In the genomic region with DNA sequence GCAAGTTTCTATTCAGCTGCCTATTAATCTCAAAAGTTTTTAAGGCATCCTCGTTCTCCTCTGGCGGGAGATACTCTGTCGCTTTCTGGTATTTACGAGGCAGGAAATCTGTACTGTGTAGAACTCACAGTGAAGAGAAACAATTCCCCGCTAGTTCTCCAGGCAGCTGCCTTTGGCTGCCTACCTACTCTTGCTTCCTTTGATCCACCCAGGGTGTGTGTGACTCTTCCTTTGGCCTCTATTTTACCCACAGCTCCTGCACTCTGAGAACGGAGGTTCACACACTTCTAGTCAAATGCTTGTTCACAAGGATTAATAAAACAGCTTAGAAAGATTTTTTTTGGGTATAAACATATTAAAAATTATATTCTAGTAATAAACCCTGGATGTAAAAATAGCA, we compare ENCODE assay signal across 19 mouse cellular contexts.
"Had no signal": no experiment of that assay in that cellular context is flagged by ENCODE, and none has a peak within 500 bp of the region (broad histone marks: within the 10 kb centered on the region; RNA-seq: fewer than 3 reads in every experiment).

No protein-coding gene starts in this region.

- H3K36me3 ChIP-seq: intestine, embryonic 15.5 days; limb, embryonic 10.5 days; liver, embryonic 15.5 days; midbrain, embryonic 12.5 days; midbrain, embryonic 15.5 days; neural tube, embryonic 13.5 days had no signal

- H3K4me1 ChIP-seq: midbrain, embryonic 12.5 days; midbrain, embryonic 15.5 days had no signal

- H3K27me3 ChIP-seq: intestine, embryonic 15.5 days; limb, embryonic 13.5 days; liver, embryonic 12.5 days; liver, embryonic 15.5 days; midbrain, embryonic 12.5 days; midbrain, embryonic 15.5 days; neural tube, embryonic 13.5 days had no signal

- H3K27ac ChIP-seq: intestine, embryonic 15.5 days; kidney, postnatal 0 days; limb, embryonic 10.5 days; limb, embryonic 13.5 days; liver, embryonic 12.5 days; liver, embryonic 15.5 days; macrophage; midbrain, embryonic 12.5 days; midbrain, embryonic 15.5 days; neural tube, embryonic 13.5 days had no signal

- DNase-seq: kidney, adult 11 months; kidney, adult 9 months; kidney, postnatal 4 days; layer of hippocampus, adult 9-11 months; layer of hippocampus, postnatal 36 days; liver; lung, adult 18-20 months; thymus, adult 18-20 months; thymus, postnatal 36 days had no signal

- H3K4me3 ChIP-seq: intestine, embryonic 15.5 days; limb, embryonic 10.5 days; limb, embryonic 13.5 days; liver, embryonic 12.5 days; liver, embryonic 15.5 days; midbrain, embryonic 12.5 days; midbrain, embryonic 15.5 days; neural tube, embryonic 13.5 days had no signal
